Mouse (Mus musculus) spleen, adult 2 months (tissue): Measurements from ENCODE around the gene Zfp944.
"Not testable (repeated sequence)": the region's sequence is repeated elsewhere in the genome, so short reads cannot be mapped to it uniquely, and the experiment has no call there.

ENCODE experiments used
- CTCF ChIP-seq: fragments of 200-500 bp; IDR thresholded peaks from 2 replicates; pipeline ENCODE4 v1.5.1; 2011; ENCODE audit warnings: mild to moderate bottlenecking, inconsistent platforms; ENCODE audit not compliant: insufficient read depth, insufficient read length, insufficient replicate concordance; ENCODE audit errors: extremely low read depth
- POLR2A ChIP-seq: fragments of 200-500 bp; IDR thresholded peaks from 2 replicates; pipeline ENCODE4 v1.6.1; 2011; ENCODE audit warnings: low read depth, low read length, inconsistent platforms

- not testable (repeated sequence) for TF ChIP-seq CTCF, POLR2A
These were observed 46.4 kb downstream of the Zfp944 start, which contains the start of gene CT030661.1 for GRCm38 (mm10) chr17:22314730-22315226.
